Mouse (Mus musculus) testis, adult 2 months (tissue): ENCODE results near the gene Hoxb8. TPM values are rescaled to one million over a fixed set of nuclear protein-coding genes. Genes with fewer than 3 reads are reported as not detected.
A peak's percentile ranks its signal among the peaks of the same experiment; 100 is the strongest.

Experiments
- H3K27ac ChIP-seq: fragments of 200-500 bp; 2 replicates; pipeline ENCODE4 v1.5.1; 2012; ENCODE audit warnings: low read depth, low read length; ENCODE audit not compliant: control insufficient read depth, insufficient read depth
- H3K27me3 ChIP-seq: fragments of 200-500 bp; 2 replicates; pipeline ENCODE4 v1.6.1; 2012; ENCODE audit warnings: mild to moderate bottlenecking, low read length, moderate library complexity; ENCODE audit not compliant: control insufficient read depth, insufficient read depth
- H3K36me3 ChIP-seq: fragments of 200-500 bp; 2 replicates; pipeline ENCODE4 v1.6.1; 2012; ENCODE audit warnings: mild to moderate bottlenecking, low read length; ENCODE audit not compliant: control insufficient read depth, insufficient read depth
- H3K4me1 ChIP-seq: fragments of 200-500 bp; 2 replicates; pipeline ENCODE4 v1.6.1; 2012; ENCODE audit warnings: low read length; ENCODE audit not compliant: control insufficient read depth, insufficient read depth
- H3K4me3 ChIP-seq: fragments of 200-500 bp; 2 replicates; pipeline ENCODE4 v1.5.1; 2012; ENCODE audit warnings: low read depth, mild to moderate bottlenecking, low read length, moderate library complexity, mixed read lengths; ENCODE audit not compliant: control insufficient read depth
- CTCF ChIP-seq: fragments of 200-500 bp; IDR thresholded peaks from 2 replicates; pipeline ENCODE4 v1.5.1; 2012; ENCODE audit warnings: low read depth, mild to moderate bottlenecking, inconsistent platforms, low read length, moderate library complexity; ENCODE audit not compliant: control insufficient read depth, insufficient read depth, insufficient replicate concordance
- POLR2A ChIP-seq: fragments of 200-500 bp; IDR thresholded peaks from 2 replicates; pipeline ENCODE4 v1.6.1; 2012; ENCODE audit warnings: low read depth, mild to moderate bottlenecking, inconsistent platforms, low read length, moderate library complexity; ENCODE audit not compliant: control insufficient read depth
- polyA plus RNA-seq: library from polyadenylated mRNA; depleted of rRNA; stranded (reverse); fragments of >200 nt; gene quantifications from 2 replicates; pipeline ENCODE4 v1.2.3, GENCODE M21; 2012

Hoxb8 gene
- polyA plus RNA-seq, 1 experiment = 0.11 TPM

GRCm38 (mm10) chr11:96282795-96283430 lies 1.2 kb downstream of the Hoxb8 start:
- H3K4me3 ChIP-seq = no peak overlapping the region; the same call in 1 of the 2 replicates
- TF ChIP-seq POLR2A (no peak), CTCF (no peak)
- H3K27ac ChIP-seq = no peak overlapping the region
- H3K27me3 ChIP-seq = peaks cover 24% of the 10 kb centered on the region
- H3K4me1 ChIP-seq = peaks cover 10% of the 10 kb centered on the region
- H3K36me3 ChIP-seq = no peaks in the 10 kb centered on the region

- peaks cover 10% of the 10 kb centered on the region for H3K4me1 ChIP-seq
- peaks cover 21% of the 10 kb centered on the region for H3K27me3 ChIP-seq
- H3K4me3 ChIP-seq = peak overlapping the region; percentile 38; the same call in 1 of the 2 replicates
- no peak overlapping the region for H3K27ac ChIP-seq
- TF ChIP-seq POLR2A (no peak), CTCF (no peak)
- H3K36me3 ChIP-seq = no peaks in the 10 kb centered on the region
Observed at GRCm38 (mm10) chr11:96284041-96284749, 2.5 kb downstream of the Hoxb8 start.

GRCm38 (mm10) chr11:96284774-96285734 lies 3.3 kb downstream of the Hoxb8 start:
- peaks cover 10% of the 10 kb centered on the region for H3K4me1 ChIP-seq
- H3K4me3 ChIP-seq = no peak overlapping the region
- no peaks in the 10 kb centered on the region for H3K36me3 ChIP-seq
- H3K27me3 ChIP-seq = peaks cover 17% of the 10 kb centered on the region
- no peak overlapping the region for H3K27ac ChIP-seq
- TF ChIP-seq CTCF = no peak
- no peak for TF ChIP-seq POLR2A

GRCm38 (mm10) chr11:96285771-96286738 lies 4.3 kb downstream of the Hoxb8 start, which contains the start of gene Hoxb7:
TSS of gene Hoxb7 (plus strand) at chr11:96286623.
- no peaks in the 10 kb centered on the region for H3K36me3 ChIP-seq
- H3K4me3 ChIP-seq = peak within 1 kb of the TSS; percentile 43
- no peak within 1 kb of the TSS for H3K27ac ChIP-seq
- peaks cover 15% of the 10 kb centered on the region for H3K27me3 ChIP-seq
- H3K4me1 ChIP-seq = peaks cover 10% of the 10 kb centered on the region
- TF ChIP-seq POLR2A (no peak), CTCF (no peak)

GRCm38 (mm10) chr11:96286739-96287385 lies 5.2 kb downstream of the Hoxb8 start:
- Histone ChIP-seq H3K4me3 (peak overlapping the region; percentile 43), H3K4me1 (peaks cover 11% of the 10 kb centered on the region), H3K36me3 (no peaks in the 10 kb centered on the region), H3K27ac (no peak overlapping the region), H3K27me3 (peaks cover 14% of the 10 kb centered on the region)
- TF ChIP-seq CTCF = no peak
- TF ChIP-seq POLR2A = no peak

- TF ChIP-seq CTCF (no peak), POLR2A (no peak)
- H3K36me3 ChIP-seq = no peaks in the 10 kb centered on the region
- peaks cover 16% of the 10 kb centered on the region for H3K27me3 ChIP-seq
- peaks cover 11% of the 10 kb centered on the region for H3K4me1 ChIP-seq
- no peak overlapping the region for H3K27ac ChIP-seq
- H3K4me3 ChIP-seq = no peak overlapping the region
Observed at GRCm38 (mm10) chr11:96287411-96287810, 5.7 kb downstream of the Hoxb8 start.
